Comparison of ENCODE assay signal across 21 mouse cellular contexts in the genomic region with DNA sequence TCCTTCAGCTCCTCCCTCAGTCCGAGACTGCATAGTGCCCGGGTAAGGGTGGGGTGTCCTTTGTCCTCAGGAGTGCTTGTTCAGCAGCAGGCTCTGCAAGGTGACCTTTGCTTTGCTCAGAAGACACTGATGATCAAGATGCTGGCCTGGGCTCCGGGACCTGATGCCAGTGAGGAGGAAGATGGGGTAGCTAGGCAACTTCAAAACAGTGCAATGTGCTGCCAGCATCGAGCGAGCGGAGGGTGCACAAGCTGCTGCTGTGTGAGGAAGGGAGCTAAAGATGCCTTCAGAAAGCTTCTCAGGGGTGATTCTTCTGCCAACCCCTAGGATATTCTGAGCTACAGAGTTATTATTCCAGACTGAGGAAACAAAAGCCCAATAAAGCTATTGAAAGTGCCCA. TPM values are rescaled to one million over a fixed set of nuclear protein-coding genes. Genes with fewer than 3 reads are reported as not detected.
A peak's percentile ranks its signal among the peaks of the same experiment; 100 is the strongest.
DNase-seq lines count a peak whose midpoint lies in the region; ATAC-seq and TF ChIP-seq lines count a peak whose summit lies in the region.
"Had no signal": no experiment of that assay in that cellular context is flagged by ENCODE, and none has a peak within 500 bp of the region (broad histone marks: within the 10 kb centered on the region; RNA-seq: fewer than 3 reads in every experiment).

No protein-coding gene starts in this region.

- peak; percentile 1 for DNase-seq in cerebellum, adult 11-12 months
- no peak for DNase-seq in cerebellum, adult 18-20 months
- peak in 1 of 2 experiments; percentile 37 for DNase-seq in left cerebral cortex, adult 2 months (ENCODE audit: extremely low spot score in 1 of 2, low spot score in 2 of 2)
- no peak for DNase-seq in left cerebral cortex, postnatal 4 days
- DNase-seq in left cerebral cortex, postnatal 25 days (ENCODE audit: low spot score in 2 of 2): peak; percentile 14 to 70
- DNase-seq in neural tube, embryonic 10.5 days (ENCODE audit: extremely low spot score, low spot score): no peak
- no peak for DNase-seq in hindbrain, postnatal 0 days (ENCODE audit: low spot score)
- no peak for DNase-seq in thymus, postnatal 36 days
- DNase-seq: cerebellum, adult 9-10 months; gastrocnemius, postnatal 36 days; heart, postnatal 36 days; kidney, adult 9 months; liver; lung, embryonic 14.5 days; spleen, adult 18-20 months; thymus, postnatal 14 days had no signal

- no peaks in the 10 kb centered on the region for H3K9me3 ChIP-seq in hindbrain, postnatal 0 days (ENCODE audit: low read length)
- H3K9me3 ChIP-seq: midbrain, embryonic 15.5 days had no signal

- peak overlapping the region; percentile 76 for H3K27ac ChIP-seq in left cerebral cortex, adult 2 months
- no peak overlapping the region for H3K27ac ChIP-seq in hindbrain, postnatal 0 days
- H3K27ac ChIP-seq: midbrain, embryonic 15.5 days had no signal

- H3K4me2 ChIP-seq in hindbrain, postnatal 0 days (ENCODE audit: low read depth, low read length): no peak overlapping the region
- H3K4me2 ChIP-seq: heart, embryonic 11.5 days; lung, embryonic 14.5 days; midbrain, embryonic 15.5 days had no signal

- H3K36me3 ChIP-seq in hindbrain, postnatal 0 days (ENCODE audit: insufficient read depth, low read length): no peaks in the 10 kb centered on the region
- H3K36me3 ChIP-seq: midbrain, embryonic 15.5 days had no signal

- intact Hi-C loops in left cerebral cortex, adult 2 months (cut with DNase I): no loop called here
- intact Hi-C loops in left cerebral cortex, postnatal 4 days (cut with DNase I): no loop called here
- intact Hi-C loops in left cerebral cortex, postnatal 25 days (cut with DNase I): no loop called here

- H3K4me3 ChIP-seq in left cerebral cortex, adult 2 months: no peak overlapping the region
- H3K4me3 ChIP-seq in hindbrain, postnatal 0 days (ENCODE audit: low read length): no peak overlapping the region
- H3K4me3 ChIP-seq: midbrain, embryonic 15.5 days had no signal

- H3K9ac ChIP-seq in hindbrain, postnatal 0 days (replicated peaks; ENCODE audit: low read length): no peak overlapping the region
- H3K9ac ChIP-seq: lung, embryonic 14.5 days; midbrain, embryonic 15.5 days had no signal

- 49% methylated on average over 6 of the region's 6 CpGs for WGBS in hindbrain, postnatal 0 days

- ATAC-seq in hindbrain, postnatal 0 days: no peak
- ATAC-seq: hindbrain, embryonic 16.5 days; midbrain, embryonic 15.5 days had no signal

- no peaks in the 10 kb centered on the region for H3K27me3 ChIP-seq in hindbrain, postnatal 0 days (ENCODE audit: insufficient read depth, low read length)
- H3K27me3 ChIP-seq: midbrain, embryonic 15.5 days had no signal

- no peak; the same call in 1 of the 2 replicates for TF ChIP-seq CTCF in left cerebral cortex, adult 2 months (IDR thresholded peaks at IDR 0.05)
- TF ChIP-seq CTCF in hindbrain, postnatal 0 days (IDR thresholded peaks at IDR 0.05; ENCODE audit: low read depth): no peak

- H3K4me1 ChIP-seq in hindbrain, postnatal 0 days (ENCODE audit: insufficient read depth, low read length): no peaks in the 10 kb centered on the region
- H3K4me1 ChIP-seq: midbrain, embryonic 15.5 days had no signal

RNA-seq across cellular contexts. Expression of a gene that starts 2.6 kb away (rescaled TPM):
- under 1 TPM; 0.07 to 0.09 TPM for total RNA-seq in left cerebral cortex, adult 2 months (2021)
- total RNA-seq in left cerebral cortex, postnatal 4 days (2021): not detected
- total RNA-seq in left cerebral cortex, postnatal 25 days (2021): not detected
- not detected in 2 replicates for total RNA-seq in hindbrain, postnatal 0 days (2014; rRNA removed)
- polyA plus RNA-seq in hindbrain, postnatal 0 days (2015; fragmentation: Nextera tagmentation; extraction: Ambion mirVana): not detected in 2 replicates
- total RNA-seq: gastrocnemius, postnatal 36 days; heart, postnatal 36 days had no signal
- polyA plus RNA-seq: heart, embryonic 11.5 days; hindbrain, embryonic 16.5 days; lung, embryonic 14.5 days; midbrain, embryonic 15.5 days; neural tube, embryonic 11.5 days; stomach, embryonic 16.5 days had no signal

RNA-seq across cellular contexts. Expression of a gene that starts 29.3 kb away (rescaled TPM):
- 1 to 10 TPM; 6.0 to 6.8 TPM for total RNA-seq in left cerebral cortex, adult 2 months (2021)
- total RNA-seq in left cerebral cortex, postnatal 4 days (2021): under 1 TPM; 0.18 to 0.36 TPM
- total RNA-seq in left cerebral cortex, postnatal 25 days (2021): 1 to 10 TPM; 3.3 to 3.8 TPM
- 0.26 TPM in 1 of 2 replicates, not detected in the other for total RNA-seq in hindbrain, postnatal 0 days (2014; rRNA removed)
- polyA plus RNA-seq in hindbrain, postnatal 0 days (2015; fragmentation: Nextera tagmentation; extraction: Ambion mirVana): 0.21 and 0.24 TPM in 2 replicates
- total RNA-seq: heart, postnatal 36 days had no signal
- polyA plus RNA-seq: heart, embryonic 11.5 days had no signal

RNA-seq across cellular contexts. Expression of a gene that starts 59.6 kb away (rescaled TPM):
- total RNA-seq in left cerebral cortex, adult 2 months (2021): 1,000 to 10,000 TPM; 1,525 to 1,546 TPM
- total RNA-seq in left cerebral cortex, postnatal 4 days (2021): 100 to 1,000 TPM; 465 to 498 TPM
- 1,000 to 10,000 TPM; 1,388 to 1,439 TPM for total RNA-seq in left cerebral cortex, postnatal 25 days (2021)
- total RNA-seq in hindbrain, postnatal 0 days (2014; rRNA removed): 660 and 723 TPM in 2 replicates
- 782 and 913 TPM in 2 replicates for polyA plus RNA-seq in hindbrain, postnatal 0 days (2015; fragmentation: Nextera tagmentation; extraction: Ambion mirVana)

Comparison
In these comparisons a context has a peak if more than half of its experiments do, and no peak if none do; other contexts are left out.
1. DNase-seq: peak in cerebellum, adult 11-12 months (single experiment) and left cerebral cortex, postnatal 25 days (2 of 2); none in cerebellum, adult 18-20 months (0 of 2), left cerebral cortex, postnatal 4 days (single experiment), neural tube, embryonic 10.5 days (single experiment), hindbrain, postnatal 0 days (single experiment) and thymus, postnatal 36 days (0 of 2).